Mouse (Mus musculus) CH12.LX (cell line): ENCODE measurements around the gene Cdc42.

Experiments
- CTCF ChIP-seq, 2 experiments: IDR thresholded peaks in 1 of 2; conservative IDR thresholded peaks in 1 of 2; 2 replicates each; pipeline ENCODE4 v1.5.1; 2011 to 2012; ENCODE audit warnings: low read depth in 2 of 2, low read length in 2 of 2, improper control_type of control experiment in 1 of 2, inconsistent platforms in 1 of 2, mild to moderate bottlenecking in 1 of 2, moderate library complexity in 1 of 2
- E2F4 ChIP-seq: IDR thresholded peaks from 2 replicates; pipeline ENCODE4 v1.6.1; 2011; ENCODE audit warnings: low read depth, low read length, improper control_type of control experiment; ENCODE audit not compliant: insufficient replicate concordance
- ELF1 ChIP-seq: IDR thresholded peaks from 2 replicates; pipeline ENCODE4 v1.6.1; 2014; ENCODE audit warnings: low read depth, mild to moderate bottlenecking, inconsistent platforms, low read length, improper control_type of control experiment
- JUND ChIP-seq: conservative IDR thresholded peaks from 2 replicates; pipeline ENCODE4 v1.6.1; 2011; ENCODE audit warnings: low read depth, low read length, improper control_type of control experiment
- NRF1 ChIP-seq: IDR thresholded peaks from 2 replicates; pipeline ENCODE4 v1.6.1; 2014; ENCODE audit warnings: low read depth, mild to moderate bottlenecking, inconsistent platforms, low read length, improper control_type of control experiment, moderate library complexity
- POLR2A ChIP-seq: IDR thresholded peaks from 2 replicates; pipeline ENCODE4 v1.6.1; 2011; ENCODE audit warnings: low read depth, mild to moderate bottlenecking, improper control_type of control experiment, low read length
- ZKSCAN1 ChIP-seq: IDR thresholded peaks from 2 replicates; pipeline ENCODE4 v1.6.1; 2012; ENCODE audit warnings: low read depth, inconsistent platforms, low read length, improper control_type of control experiment, borderline replicate concordance

GRCm38 (mm10) chr4:137379713-137380255 is 22.3 kb upstream of the Cdc42 start:
- no peak for TF ChIP-seq CTCF (conservative IDR thresholded peaks at IDR 0.05 in 1 of 2, IDR thresholded peaks at IDR 0.05 in 1 of 2; ENCODE audit: low read depth in 2 of 2, low read length in 2 of 2)
- no peak for TF ChIP-seq ZKSCAN1
- TF ChIP-seq POLR2A = no peak
- TF ChIP-seq NRF1 = no peak
- no peak for TF ChIP-seq ELF1
- no peak for TF ChIP-seq JUND
- TF ChIP-seq E2F4 = no peak
